Mouse (Mus musculus) liver, postnatal 0 days (tissue): ENCODE data around the gene Krt88. TPM values are rescaled to one million over a fixed set of nuclear protein-coding genes. Genes with fewer than 3 reads are reported as not detected.
A peak's percentile ranks its signal among the peaks of the same experiment; 100 is the strongest.

ENCODE experiments used
- ATAC-seq: fragments of 200-750 bp; cut with Nextera tagmentation; 2 replicates; pipeline ENCODE4 v1.8.0; 2017; ENCODE audit warnings: mild to moderate bottlenecking, moderate library complexity
- DNase-seq: peaks from one replicate; pipeline ENCODE4 v3.0.0-alpha.2; 2016
- H3K27ac ChIP-seq: fragments of 300-500 bp; sonication (generic); 2 replicates; pipeline ENCODE4 v1.5.1; 2014; ENCODE audit warnings: antibody characterized with exemption, moderate library complexity, mild to moderate bottlenecking, low read depth
- H3K27me3 ChIP-seq: fragments of 300-500 bp; sonication (generic); 2 replicates; pipeline ENCODE4 v1.6.1; 2014; ENCODE audit warnings: low read length, control low read depth, mixed read lengths; ENCODE audit not compliant: insufficient read depth
- H3K36me3 ChIP-seq: fragments of 300-500 bp; sonication (generic); replicated peaks from 2 replicates; pipeline ENCODE4 v1.6.1; 2014; ENCODE audit warnings: mild to moderate bottlenecking, control low read depth, low read length, moderate library complexity, mixed read lengths; ENCODE audit not compliant: insufficient read depth
- H3K4me1 ChIP-seq: fragments of 300-500 bp; sonication (generic); 2 replicates; pipeline ENCODE4 v1.6.1; 2014; ENCODE audit warnings: antibody characterized with exemption, mild to moderate bottlenecking, control low read depth; ENCODE audit not compliant: insufficient read depth
- H3K4me2 ChIP-seq: fragments of 300-500 bp; sonication (generic); 2 replicates; pipeline ENCODE4 v1.6.1; 2014; ENCODE audit warnings: low read depth, mild to moderate bottlenecking, low read length, moderate library complexity, mixed read lengths
- H3K4me3 ChIP-seq: fragments of 300-500 bp; sonication (generic); 2 replicates; pipeline ENCODE4 v1.5.1; 2014; ENCODE audit warnings: low read depth, low read length
- H3K9ac ChIP-seq: fragments of 300-500 bp; sonication (generic); replicated peaks from 2 replicates; pipeline ENCODE4 v1.6.1; 2014; ENCODE audit warnings: mild to moderate bottlenecking, moderate library complexity
- H3K9me3 ChIP-seq: fragments of 300-500 bp; sonication (generic); 2 replicates; pipeline ENCODE4 v1.6.1; 2016; ENCODE audit warnings: mild to moderate bottlenecking, control low read depth, low read length, mixed read lengths
- CTCF ChIP-seq: sonication (generic); IDR thresholded peaks from 2 replicates; pipeline ENCODE4 v1.5.1; 2016; ENCODE audit warnings: antibody characterized with exemption, low read depth
- EP300 ChIP-seq: IDR thresholded peaks from 2 replicates; pipeline ENCODE4 v1.6.1; 2016; ENCODE audit warnings: antibody characterized with exemption, low read depth, mild to moderate bottlenecking
- WGBS: fragments of 180-500 bp; shearing (Covaris S2); extraction: QIAGEN DNeasy Blood & Tissue Kit; methylation state at CpG from one replicate; pipeline ENCODE4 v1.1.7; 2014; ENCODE audit not compliant: insufficient replicate concordance; 5-methylcytosine and 5-hydroxymethylcytosine counted together
- polyA plus RNA-seq: library from polyadenylated mRNA; unstranded; fragments of >200 nt; fragmentation: Nextera tagmentation; extraction: Ambion mirVana; gene quantifications from 2 replicates; pipeline ENCODE4 v1.2.1, GENCODE M21; 2015

Krt88 gene
- polyA plus RNA-seq, 1 experiment from 2014 or later, result not detected

DNA sequence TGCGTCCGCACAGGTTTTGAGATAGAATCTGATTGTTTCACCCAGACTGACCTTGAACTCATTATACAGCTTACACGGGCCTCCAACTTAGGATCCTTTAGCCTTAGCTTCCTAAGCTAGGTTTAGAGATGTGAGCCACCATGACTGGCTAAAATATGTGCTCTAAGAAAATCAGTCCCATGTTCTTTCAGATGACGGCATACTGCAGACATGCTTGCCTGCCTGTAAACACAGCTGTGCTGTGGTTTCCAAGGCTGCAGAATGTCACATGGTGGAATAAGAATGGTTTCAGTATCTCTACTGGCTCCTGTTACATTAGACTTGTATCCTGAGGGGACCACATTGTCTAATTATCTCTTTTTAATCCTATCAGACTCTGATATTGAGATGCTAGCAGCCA is 28.6 kb upstream of the Krt88 start:
- TF ChIP-seq EP300 (no peak), CTCF (no peak)
- Histone ChIP-seq H3K27ac (no peak overlapping the region), H3K4me1 (no peaks in the 10 kb centered on the region), H3K36me3 (no peaks in the 10 kb centered on the region), H3K4me3 (no peak overlapping the region), H3K27me3 (no peaks in the 10 kb centered on the region), H3K4me2 (no peak overlapping the region), H3K9ac (no peak overlapping the region), H3K9me3 (no peaks in the 10 kb centered on the region)
- ATAC-seq (no peak), DNase-seq (no peak)
- WGBS, result 63% methylated on average over 4 of the region's 4 CpGs

DNA sequence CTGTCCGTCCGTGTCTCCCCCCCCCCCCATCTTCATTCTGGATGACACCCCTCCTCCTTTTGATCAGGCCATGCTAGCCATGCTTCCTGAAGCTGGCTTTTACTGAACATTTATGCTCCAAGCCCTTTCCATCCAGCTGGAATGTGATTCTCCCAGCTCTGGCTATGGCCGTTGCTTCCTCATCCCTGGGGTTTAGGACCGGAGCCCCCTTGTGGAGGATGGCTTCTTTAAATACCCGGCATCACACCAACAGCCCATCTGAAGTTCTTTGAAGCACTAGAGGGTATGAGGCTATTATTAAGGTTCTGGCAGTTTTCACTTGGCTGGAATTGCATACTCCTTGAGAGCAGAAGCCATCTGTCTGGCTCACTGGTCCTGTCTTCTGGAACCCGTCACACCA is 26.6 kb upstream of the Krt88 start:
- DNase-seq, result no peak
- H3K4me1 ChIP-seq, result no peaks in the 10 kb centered on the region
- no peak overlapping the region for H3K9ac ChIP-seq
- no peak for ATAC-seq
- no peaks in the 10 kb centered on the region for H3K36me3 ChIP-seq
- no peak overlapping the region for H3K4me3 ChIP-seq
- no peak overlapping the region for H3K27ac ChIP-seq
- no peak overlapping the region for H3K4me2 ChIP-seq
- no peak for TF ChIP-seq EP300
- peak; percentile 34; the same call in 1 of the 2 replicates for TF ChIP-seq CTCF
- no peaks in the 10 kb centered on the region for H3K9me3 ChIP-seq
- WGBS, result 53% methylated on average over 6 of the region's 6 CpGs
- H3K27me3 ChIP-seq, result no peaks in the 10 kb centered on the region

DNA sequence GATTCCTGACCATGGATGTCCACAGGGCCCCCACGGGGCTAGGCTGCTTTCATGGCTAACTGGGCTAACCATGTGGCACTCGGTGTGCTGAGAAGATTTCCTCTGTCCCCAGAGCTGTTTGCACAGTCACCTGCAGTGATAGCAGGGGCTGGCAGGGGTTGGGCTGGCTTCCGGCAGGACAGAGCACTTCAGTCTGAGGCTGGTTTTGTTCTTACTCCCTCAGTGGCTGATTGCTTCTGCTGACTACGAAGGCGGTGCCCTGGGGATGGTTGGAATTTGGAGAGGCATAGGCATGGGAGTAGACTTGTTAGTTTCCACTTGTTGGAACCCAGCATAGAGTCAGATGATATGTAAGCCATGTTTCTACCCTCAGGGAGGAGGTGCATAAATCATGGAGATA is 22.6 kb upstream of the Krt88 start:
- no peak for DNase-seq
- 28% methylated on average over 5 of the region's 5 CpGs for WGBS
- no peak for ATAC-seq
- Histone ChIP-seq H3K9ac (no peak overlapping the region), H3K4me3 (no peak overlapping the region), H3K4me2 (no peak overlapping the region), H3K36me3 (no peaks in the 10 kb centered on the region), H3K27me3 (no peaks in the 10 kb centered on the region), H3K9me3 (no peaks in the 10 kb centered on the region), H3K4me1 (no peaks in the 10 kb centered on the region), H3K27ac (no peak overlapping the region)
- TF ChIP-seq EP300 (no peak), CTCF (no peak)

DNA sequence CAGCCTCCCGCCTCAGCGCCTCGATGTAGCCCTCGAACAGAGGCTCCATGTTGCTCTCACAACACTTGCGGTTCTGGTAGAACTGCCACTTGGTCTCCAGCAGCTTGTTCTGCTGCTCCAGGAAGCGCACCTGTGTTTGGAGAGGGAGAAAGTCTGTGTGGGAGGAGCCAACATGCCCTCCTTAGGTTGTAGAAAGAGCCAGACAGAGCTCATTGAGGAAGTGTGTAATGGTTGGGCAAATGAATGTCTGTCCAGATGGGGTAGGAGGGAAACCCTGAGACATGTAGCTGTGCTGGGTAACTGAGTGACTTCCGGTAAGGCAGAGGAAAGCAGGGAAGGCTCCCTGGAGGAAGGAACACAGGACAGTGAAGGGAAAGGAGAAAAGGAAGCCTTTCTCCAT is 10.9 kb upstream of the Krt88 start:
- Histone ChIP-seq H3K4me1 (no peaks in the 10 kb centered on the region), H3K4me2 (no peak overlapping the region), H3K36me3 (no peaks in the 10 kb centered on the region), H3K4me3 (no peak overlapping the region), H3K9me3 (no peaks in the 10 kb centered on the region), H3K27ac (no peak overlapping the region), H3K9ac (no peak overlapping the region), H3K27me3 (peaks cover 25% of the 10 kb centered on the region)
- WGBS, result 70% methylated on average over 7 of the region's 7 CpGs
- DNase-seq, result no peak
- TF ChIP-seq EP300 (no peak), CTCF (no peak)
- ATAC-seq, result no peak

DNA sequence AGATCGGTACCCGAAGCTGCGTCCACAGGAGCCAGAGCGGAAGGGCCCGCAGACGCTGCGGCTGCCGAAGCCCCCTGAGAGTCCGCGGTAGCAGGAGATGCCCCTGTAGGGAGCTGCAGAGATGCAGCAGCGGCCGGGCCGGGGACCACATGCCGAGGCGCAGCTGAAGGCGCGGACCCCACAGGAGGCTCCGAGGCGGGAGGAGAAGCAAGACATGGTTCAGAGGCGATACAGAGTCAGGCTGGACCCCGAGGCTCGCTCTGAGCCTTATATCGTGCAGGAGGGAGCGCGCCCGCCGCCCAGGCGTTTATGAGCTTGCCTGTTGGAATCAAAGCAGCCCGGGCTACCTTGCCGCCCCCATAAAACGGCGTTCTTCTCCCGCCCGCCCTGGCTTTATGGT is 9.0 kb upstream of the Krt88 start, which contains the start of gene Krt87:
Gene Krt87, minus strand, starts transcription at position 250 of the 400 bp plus-strand sequence.
- no peaks in the 10 kb centered on the region for H3K4me1 ChIP-seq
- ATAC-seq (no peak), DNase-seq (no peak)
- 2% methylated on average over 33 of the region's 34 CpGs for WGBS
- H3K4me2 ChIP-seq, result no peak within 1 kb of the TSS
- TF ChIP-seq EP300, result no peak
- no peak for TF ChIP-seq CTCF
- H3K9ac ChIP-seq, result no peak within 1 kb of the TSS
- H3K4me3 ChIP-seq, result no peak within 1 kb of the TSS
- H3K36me3 ChIP-seq, result no peaks in the 10 kb centered on the region
- no peak within 1 kb of the TSS for H3K27ac ChIP-seq
- peaks cover 21% of the 10 kb centered on the region for H3K27me3 ChIP-seq
- H3K9me3 ChIP-seq, result no peaks in the 10 kb centered on the region

DNA sequence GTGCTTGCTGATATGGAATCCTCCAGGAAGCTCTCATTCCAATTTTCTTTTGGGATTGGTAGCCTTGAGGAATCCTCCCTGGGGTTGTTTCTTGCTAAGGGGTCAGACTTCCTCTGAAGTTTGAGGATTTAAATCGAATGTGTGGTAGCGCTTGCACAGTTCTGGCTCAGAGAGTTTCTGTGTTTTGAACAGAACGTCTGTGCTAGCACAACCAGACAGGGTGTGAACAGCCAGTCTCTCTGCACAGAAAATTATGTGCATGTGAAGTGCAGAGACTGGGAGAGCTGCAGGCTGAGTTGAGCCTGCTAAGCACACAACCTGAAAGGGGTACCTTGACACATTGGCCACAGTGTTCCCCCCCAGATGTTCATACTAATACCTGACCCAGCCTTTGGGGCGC is 6.7 kb upstream of the Krt88 start:
- TF ChIP-seq CTCF (no peak), EP300 (no peak)
- Histone ChIP-seq H3K9ac (no peak overlapping the region), H3K4me1 (no peaks in the 10 kb centered on the region), H3K4me2 (no peak overlapping the region), H3K36me3 (no peaks in the 10 kb centered on the region), H3K27me3 (peaks cover 21% of the 10 kb centered on the region), H3K9me3 (no peaks in the 10 kb centered on the region), H3K4me3 (no peak overlapping the region), H3K27ac (no peak overlapping the region)
- ATAC-seq, result no peak
- 67% methylated on average over 4 of the region's 4 CpGs for WGBS
- no peak for DNase-seq

DNA sequence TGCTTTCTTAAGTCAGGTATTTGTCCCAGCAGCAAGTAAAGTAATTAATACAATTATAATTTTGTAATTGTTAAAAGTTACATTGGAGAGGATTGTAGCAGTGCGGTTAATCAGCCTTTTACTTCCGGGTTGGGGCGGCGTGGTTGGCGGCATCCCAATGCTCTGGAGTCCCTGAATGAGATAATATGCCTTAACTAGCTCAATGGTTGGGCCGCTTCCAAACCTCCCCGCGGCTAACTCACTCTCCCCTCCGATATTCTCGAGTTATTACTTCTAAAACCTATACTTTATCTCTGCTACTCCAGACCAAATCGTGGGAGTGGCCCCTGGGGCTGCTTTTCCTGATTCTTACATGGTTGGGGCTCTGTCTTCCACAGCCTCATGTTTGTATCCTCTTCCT is 972 bp upstream of the Krt88 start:
- no peak overlapping the region for H3K27ac ChIP-seq
- DNase-seq, result no peak

More for the DNA sequence above, 972 bp upstream of the Krt88 start:
- H3K27me3 ChIP-seq, result no peaks in the 10 kb centered on the region
- no peak overlapping the region for H3K4me2 ChIP-seq
- no peak for TF ChIP-seq EP300
- TF ChIP-seq CTCF, result no peak
- H3K9ac ChIP-seq, result no peak overlapping the region
- ATAC-seq, result no peak
- 61% methylated on average over 11 of the region's 11 CpGs for WGBS
- no peaks in the 10 kb centered on the region for H3K9me3 ChIP-seq
- H3K36me3 ChIP-seq, result no peaks in the 10 kb centered on the region
- no peaks in the 10 kb centered on the region for H3K4me1 ChIP-seq
- no peak overlapping the region for H3K4me3 ChIP-seq
